ENCODE assay signal across 10 mouse cellular contexts in genomic region chr6:89042478-89043239, GRCm38 (mm10).
DNase-seq lines count a peak whose midpoint lies in the region; ATAC-seq lines count a peak whose summit lies in the region.
"Had no signal": no experiment of that assay in that cellular context is flagged by ENCODE, and none has a peak within 500 bp of the region (broad histone marks: within the 10 kb centered on the region; RNA-seq: fewer than 3 reads in every experiment).

No protein-coding gene starts in this region.

- ATAC-seq in hematopoietic stem cell, adult 5-6 weeks (replicated peaks in 1 of 2; ENCODE audit: insufficient read depth in 1 of 2, low FRiP score in 2 of 2, low TSS enrichment in 1 of 2, low read depth in 1 of 2, poor library complexity in 2 of 2, severe bottlenecking in 2 of 2), result peak; percentile 92 to 96
- ATAC-seq in neural tube, embryonic 15.5 days (ENCODE audit: low FRiP score), result no peak

- DNase-seq in frontal cortex, adult 2 months (ENCODE audit: extremely low spot score in 1 of 2, low spot score in 1 of 2), result peak; percentile 33 to 65
- DNase-seq in frontal cortex, postnatal 10 days (ENCODE audit: low spot score in 2 of 2), result no peak
- peak; percentile 78 for DNase-seq in CD4-positive, CD25-positive, alpha-beta regulatory T cell, adult 2 months (ENCODE audit: low read depth, low spot score)
- DNase-seq in right cerebral cortex, postnatal 14 days, result peak; percentile 56
- no peak for DNase-seq in retina, postnatal 1 day
- no peak for DNase-seq in lung, postnatal 14 days

- no peaks in the 10 kb centered on the region for H3K4me1 ChIP-seq in neural tube, embryonic 15.5 days

- H3K36me3 ChIP-seq in neural tube, embryonic 15.5 days, result no peaks in the 10 kb centered on the region
- H3K36me3 ChIP-seq: G1E; lung, embryonic 15.5 days had no signal

- WGBS in neural tube, embryonic 15.5 days, result 72% methylated on average over 24 of the region's 24 CpGs

- no peaks in the 10 kb centered on the region for H3K9me3 ChIP-seq in neural tube, embryonic 15.5 days (replicated peaks)
- H3K9me3 ChIP-seq: G1E; lung, embryonic 15.5 days had no signal

- H3K27me3 ChIP-seq in neural tube, embryonic 15.5 days (replicated peaks), result peaks cover 4% of the 10 kb centered on the region; the same call in 1 of the 2 replicates
- H3K27me3 ChIP-seq: lung, embryonic 15.5 days had no signal

- H3K4me2 ChIP-seq in neural tube, embryonic 15.5 days, result no peak overlapping the region
- H3K4me2 ChIP-seq: lung, embryonic 15.5 days had no signal

- no peak overlapping the region for H3K27ac ChIP-seq in neural tube, embryonic 15.5 days (replicated peaks)
- H3K27ac ChIP-seq: lung, embryonic 15.5 days had no signal

- no peak overlapping the region for H3K9ac ChIP-seq in neural tube, embryonic 15.5 days (replicated peaks)
- H3K9ac ChIP-seq: lung, embryonic 15.5 days had no signal

- no peak overlapping the region for H3K4me3 ChIP-seq in neural tube, embryonic 15.5 days (replicated peaks)
- H3K4me3 ChIP-seq: lung, embryonic 15.5 days had no signal

Comparison
In these comparisons a context has a peak if more than half of its experiments do, and no peak if none do; other contexts are left out.
1. DNase-seq: peak in frontal cortex, adult 2 months (2 of 2), CD4-positive, CD25-positive, alpha-beta regulatory T cell, adult 2 months (single experiment) and right cerebral cortex, postnatal 14 days (single experiment); none in frontal cortex, postnatal 10 days (0 of 2), retina, postnatal 1 day (single experiment) and lung, postnatal 14 days (single experiment).